Mouse (Mus musculus) ovary, adult 10 weeks (tissue): ENCODE measurements around the gene Etfbkmt. TPM values are rescaled to one million over a fixed set of nuclear protein-coding genes. Genes with fewer than 3 reads are reported as not detected.

ENCODE experiments used
- polyA plus RNA-seq: library from polyadenylated mRNA; stranded (reverse); fragments of 350-450 nt; fragmentation: Illumina TruSeq; extraction: RNeasy Lipid Tissue Mini Kit (QIAGEN cat#74804); gene quantifications from one replicate; pipeline ENCODE4 v1.2.3, GENCODE M21; 2014

Gene Etfbkmt
- polyA plus RNA-seq = 69.8 TPM

DNA sequence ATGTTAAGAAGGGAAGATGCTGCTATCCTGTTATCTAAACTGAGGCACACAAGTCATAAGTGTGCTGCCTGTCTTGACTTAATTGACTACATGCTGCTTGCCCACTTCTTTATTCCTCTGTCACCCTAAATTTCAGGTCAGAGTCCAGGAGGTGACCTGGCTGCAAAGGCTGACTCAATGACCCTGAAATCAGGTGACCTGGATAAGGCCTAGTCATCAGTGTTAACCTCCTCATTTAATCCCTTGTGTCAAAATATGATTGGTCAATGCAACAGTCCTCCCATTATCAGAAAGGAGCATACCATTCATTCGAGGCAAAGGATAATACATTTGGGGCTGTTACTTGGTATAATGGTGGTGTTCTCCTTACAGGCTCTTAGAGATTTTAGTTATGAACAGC is at the start of gene Etfbkmt:
Etfbkmt (plus strand) TSS at position 379 of the 400 bp plus-strand sequence.

DNA sequence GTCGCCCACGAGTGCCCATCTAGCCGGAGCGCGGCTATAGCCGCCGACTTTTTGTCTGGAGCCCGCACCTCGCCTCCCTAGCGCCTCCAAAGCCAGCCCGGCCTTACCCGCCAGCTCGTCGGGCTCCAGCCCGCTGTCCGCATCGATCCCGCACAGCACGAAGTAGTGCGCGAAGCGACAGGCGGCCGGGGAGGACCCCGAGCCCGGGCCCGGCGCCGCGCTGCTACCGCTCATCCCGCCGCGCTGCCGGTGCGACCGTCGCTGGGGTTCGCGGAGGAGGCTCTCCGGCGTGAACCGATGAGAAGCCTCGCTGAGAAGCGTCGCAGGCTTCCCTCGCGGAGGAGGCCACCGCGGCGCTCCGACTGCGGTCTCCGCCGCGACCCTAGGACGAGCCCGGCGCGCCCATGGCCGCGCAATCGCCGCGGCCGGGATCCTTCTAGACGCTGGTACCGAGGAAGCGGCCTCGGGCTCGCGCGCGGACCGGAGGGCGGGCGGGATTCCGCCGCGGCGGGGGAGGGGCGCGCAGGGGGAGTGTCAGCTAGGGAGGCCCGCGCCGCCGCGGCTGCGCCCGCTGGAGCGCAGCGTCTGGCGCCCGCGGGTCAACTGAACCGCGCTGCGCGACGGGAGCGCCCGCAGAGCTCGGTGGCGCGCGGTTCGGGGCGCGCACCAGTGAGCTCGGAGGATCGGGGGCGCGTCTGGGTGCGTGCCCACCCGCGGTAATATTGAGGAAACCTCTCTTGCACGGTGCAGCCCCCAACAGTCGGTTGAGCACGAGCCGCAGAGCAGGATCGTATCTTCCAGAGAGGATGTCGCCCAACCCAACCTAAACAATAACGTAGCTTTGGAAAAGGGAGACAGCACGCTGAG is 38.3 kb upstream of the Etfbkmt start, which contains the start of gene Dennd5b:
Dennd5b (minus strand) TSS at position 605 of the 867 bp plus-strand sequence.

DNA sequence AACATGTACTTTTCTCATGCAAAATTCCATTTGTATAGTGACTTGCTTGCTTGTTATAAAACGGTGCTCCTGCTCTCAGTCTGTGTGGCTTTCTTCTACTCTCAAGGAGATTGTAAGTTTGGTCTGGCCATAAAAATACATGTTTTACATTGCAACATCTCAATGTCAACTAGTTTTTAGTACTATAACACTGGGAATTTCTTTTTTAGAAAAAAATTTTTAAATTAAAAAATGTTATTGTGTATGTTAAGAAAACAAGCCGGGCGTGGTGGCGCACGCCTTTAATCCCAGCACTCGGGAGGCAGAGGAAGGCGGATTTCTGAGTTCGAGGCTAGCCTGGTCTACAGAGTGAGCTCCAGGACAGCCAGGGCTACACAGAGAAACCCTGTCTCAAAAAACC is 9.8 kb upstream of the Etfbkmt start, which contains the start of gene Gm10203:
Gm10203 (plus strand) TSS at position 301 of the 400 bp plus-strand sequence.

DNA sequence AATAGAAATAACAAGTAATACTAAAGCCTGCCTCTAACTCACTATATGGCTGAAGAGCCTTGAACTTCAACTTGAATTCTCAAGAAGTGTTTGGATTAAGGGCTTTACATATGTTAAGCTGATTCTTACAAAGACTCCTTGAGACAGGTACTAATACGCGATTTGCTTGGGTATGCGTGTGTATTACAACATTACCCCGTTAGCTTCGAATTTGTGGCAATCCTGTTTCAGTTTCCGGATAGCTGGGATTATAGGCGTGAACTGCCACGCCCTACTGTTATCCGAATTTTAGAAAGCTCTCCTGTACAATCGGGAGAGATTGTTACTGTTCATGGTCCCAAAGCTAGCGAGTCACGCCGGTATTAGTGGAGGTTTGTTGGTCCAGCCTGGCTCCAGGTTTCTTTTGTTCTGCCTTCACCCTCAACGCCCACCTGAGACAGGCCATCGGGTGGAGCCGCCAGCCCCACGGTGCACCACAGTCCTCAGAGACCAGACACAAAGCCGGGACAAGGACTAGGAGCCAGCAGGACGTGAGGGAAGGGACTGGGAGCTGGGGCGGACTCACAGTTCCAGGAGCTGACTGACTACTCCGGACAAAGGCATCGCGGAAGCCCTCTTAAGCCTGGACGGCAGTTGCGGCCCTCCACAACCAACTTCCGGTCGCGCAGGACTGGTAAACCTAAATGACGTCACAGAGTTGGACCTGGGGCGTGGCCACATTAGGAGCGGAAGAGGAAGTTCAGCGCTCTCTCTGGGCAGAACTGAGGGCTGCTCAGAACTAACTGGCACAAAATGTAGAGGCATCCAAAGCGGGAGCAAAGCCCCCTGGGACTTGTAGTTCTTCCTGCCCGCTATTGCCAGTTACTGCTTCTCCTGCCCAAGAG is 48.6 kb downstream of the Etfbkmt start, which contains the start of gene Amn1:
Amn1 (minus strand) TSS at position 672 of the 884 bp plus-strand sequence.

Other genes with a start within 250 kb of the Etfbkmt start
- gene Caprin2, start 243.6 kb upstream of the Etfbkmt start, polyA plus RNA-seq = 28.3 TPM
- gene Sinhcaf, start 193.4 kb upstream of the Etfbkmt start, polyA plus RNA-seq = 104 TPM
- gene Dennd5b, start 38.2 kb upstream of the Etfbkmt start, polyA plus RNA-seq = 25.5 TPM
- gene Gm10203, start 9.7 kb upstream of the Etfbkmt start, polyA plus RNA-seq = not detected
- 48.3 TPM for gene Amn1, start 48.9 kb downstream of the Etfbkmt start, polyA plus RNA-seq
- gene Resf1, start 169.6 kb downstream of the Etfbkmt start, polyA plus RNA-seq = 269 TPM